Mouse (Mus musculus) limb, embryonic 15.5 days (tissue): Measurements from ENCODE around the gene Trmt1. TPM values are rescaled to one million over a fixed set of nuclear protein-coding genes. Genes with fewer than 3 reads are reported as not detected.

Experiments
- ATAC-seq: fragments of 200-750 bp; cut with Nextera tagmentation; 2 replicates; pipeline ENCODE4 v1.8.0; 2017; ENCODE audit warnings: low read depth, moderate TSS enrichment; ENCODE audit not compliant: insufficient number of reproducible peaks, low FRiP score, low TSS enrichment
- H3K27ac ChIP-seq: fragments of 300-500 bp; sonication (generic); 2 replicates; pipeline ENCODE4 v1.5.1; 2015; ENCODE audit warnings: moderate library complexity, mild to moderate bottlenecking, inconsistent platforms
- H3K27me3 ChIP-seq: fragments of 300-500 bp; sonication (generic); 2 replicates; pipeline ENCODE4 v1.6.1; 2015; ENCODE audit warnings: inconsistent platforms
- H3K36me3 ChIP-seq: fragments of 300-500 bp; sonication (generic); 2 replicates; pipeline ENCODE4 v1.6.1; 2015; ENCODE audit warnings: inconsistent platforms
- H3K4me1 ChIP-seq: fragments of 300-500 bp; sonication (generic); 2 replicates; pipeline ENCODE4 v1.6.1; 2015; ENCODE audit warnings: inconsistent platforms
- H3K4me2 ChIP-seq: fragments of 300-500 bp; sonication (generic); 2 replicates; pipeline ENCODE4 v1.6.1; 2015; ENCODE audit warnings: mild to moderate bottlenecking, inconsistent platforms
- H3K4me3 ChIP-seq: fragments of 300-500 bp; sonication (generic); 2 replicates; pipeline ENCODE4 v1.5.1; 2015; ENCODE audit warnings: mild to moderate bottlenecking, inconsistent platforms
- H3K9ac ChIP-seq: fragments of 300-500 bp; sonication (generic); 2 replicates; pipeline ENCODE4 v1.6.1; 2015; ENCODE audit warnings: inconsistent platforms
- H3K9me3 ChIP-seq: fragments of 300-500 bp; sonication (generic); 2 replicates; pipeline ENCODE4 v1.6.1; 2016; ENCODE audit warnings: inconsistent platforms
- WGBS: fragments of 180-500 bp; shearing (Covaris S2); methylation state at CpG from one replicate; pipeline ENCODE4 v1.1.7; 2015; 5-methylcytosine and 5-hydroxymethylcytosine counted together
- polyA plus RNA-seq: library from polyadenylated mRNA; unstranded; fragments of >200 nt; fragmentation: Nextera tagmentation; extraction: Ambion mirVana; gene quantifications from 2 replicates; pipeline ENCODE4 v1.2.1, GENCODE M21; 2015

Trmt1 gene
- polyA plus RNA-seq, 1 experiment from 2014 or later = 63.3 TPM

- peak overlapping the region; percentile 97 for H3K27ac ChIP-seq
- no peak overlapping the region for H3K9ac ChIP-seq
- ATAC-seq = no peak
- no peaks in the 10 kb centered on the region for H3K9me3 ChIP-seq
- peaks cover 100% of the 10 kb centered on the region for H3K4me1 ChIP-seq
- 0 out of 2 replicates have a peak overlapping the region, but pooled peaks have one; percentile 47 for H3K4me2 ChIP-seq
- no peak overlapping the region for H3K4me3 ChIP-seq
- H3K36me3 ChIP-seq = 0 out of 2 replicates have a peak, but pooled peaks cover 3% of the 10 kb centered on the region
- H3K27me3 ChIP-seq = no peaks in the 10 kb centered on the region
- 41% methylated on average over 13 of the region's 13 CpGs for WGBS
Observed at GRCm38 (mm10) chr8:84740895-84741843, 55.1 kb downstream of the Trmt1 start.

GRCm38 (mm10) chr8:84742171-84743053 lies 56.3 kb downstream of the Trmt1 start:
- H3K4me1 ChIP-seq = peaks cover 100% of the 10 kb centered on the region
- H3K9me3 ChIP-seq = no peaks in the 10 kb centered on the region
- peak overlapping the region; percentile 47 for H3K4me2 ChIP-seq
- WGBS = 7% methylated on average over 32 of the region's 32 CpGs
- H3K9ac ChIP-seq = no peak overlapping the region
- H3K4me3 ChIP-seq = peak overlapping the region; percentile 23
- H3K27ac ChIP-seq = peak overlapping the region; percentile 97
- peak; percentile 86 for ATAC-seq
- 0 out of 2 replicates have a peak, but pooled peaks cover 3% of the 10 kb centered on the region for H3K36me3 ChIP-seq
- no peaks in the 10 kb centered on the region for H3K27me3 ChIP-seq

DNA sequence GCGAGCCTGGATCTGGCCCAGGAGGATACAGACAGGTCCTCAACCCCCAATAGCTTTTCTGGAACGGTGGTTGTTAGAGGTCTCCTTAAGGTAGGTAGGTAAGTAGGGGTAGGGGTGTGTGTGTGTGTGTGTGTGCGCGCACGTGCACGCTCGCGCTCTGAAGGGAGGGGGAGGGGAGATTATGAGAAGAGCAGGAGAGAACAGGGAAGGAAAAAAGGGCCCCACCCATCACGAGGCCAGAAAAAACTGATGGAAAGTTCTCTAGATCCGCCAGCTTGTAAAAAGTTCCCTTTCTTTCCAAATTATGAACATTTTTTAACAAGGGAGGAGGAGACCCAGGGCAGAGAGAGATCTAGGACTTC lies 56.9 kb downstream of the Trmt1 start:
- H3K9ac ChIP-seq = no peak overlapping the region
- no peaks in the 10 kb centered on the region for H3K9me3 ChIP-seq
- H3K27me3 ChIP-seq = no peaks in the 10 kb centered on the region
- 0 out of 2 replicates have a peak, but pooled peaks cover 3% of the 10 kb centered on the region for H3K36me3 ChIP-seq
- WGBS = 6% methylated on average over 10 of the region's 10 CpGs
- peaks cover 98% of the 10 kb centered on the region for H3K4me1 ChIP-seq
- peak overlapping the region; percentile 97 for H3K27ac ChIP-seq
- peak overlapping the region; percentile 47 for H3K4me2 ChIP-seq
- H3K4me3 ChIP-seq = peak overlapping the region; percentile 23
- ATAC-seq = peak; percentile 22; the same call in 1 of the 2 replicates

DNA sequence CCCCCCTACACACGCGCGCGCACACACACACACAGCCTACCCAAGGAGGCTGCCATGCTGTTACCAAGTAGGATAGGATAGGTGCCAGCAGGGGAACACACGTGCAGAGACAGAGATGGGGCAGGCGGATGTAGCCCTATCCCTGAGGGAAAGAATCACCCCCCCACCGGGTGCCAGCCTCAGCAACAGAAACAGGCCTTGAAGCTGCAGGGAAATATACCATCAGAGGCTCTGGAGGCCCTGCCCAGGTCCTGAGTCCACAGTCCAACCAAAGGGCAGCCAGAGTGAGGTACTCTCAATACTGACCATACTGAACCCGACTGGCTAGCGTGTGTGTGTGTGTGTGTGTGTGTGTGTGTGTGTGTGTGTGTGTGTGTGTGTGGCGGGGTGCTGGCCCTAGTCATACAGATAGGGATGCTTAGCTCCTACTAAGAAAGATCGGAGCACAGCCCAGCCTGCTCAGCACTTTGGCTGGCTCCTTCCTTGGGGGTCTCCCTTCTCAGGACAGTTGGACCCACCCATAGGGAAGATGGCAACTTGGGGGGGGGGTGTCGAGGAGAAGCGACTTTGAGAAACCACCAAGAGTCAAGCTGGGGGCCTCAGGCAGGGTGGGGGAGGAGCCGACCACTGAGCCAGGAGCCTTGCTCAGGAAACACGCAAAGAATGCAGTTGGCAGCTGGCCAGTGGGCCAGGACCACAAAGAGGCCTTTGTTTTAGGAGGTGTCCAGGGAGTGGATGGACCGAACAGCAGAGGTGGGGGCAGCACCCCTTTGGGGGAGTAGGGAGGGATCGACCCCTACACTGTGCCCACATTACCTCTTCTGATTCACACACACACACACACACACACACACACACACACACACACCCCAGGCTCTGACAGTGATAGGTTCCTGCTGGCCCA lies 57.7 kb downstream of the Trmt1 start:
- no peaks in the 10 kb centered on the region for H3K27me3 ChIP-seq
- no peaks in the 10 kb centered on the region for H3K9me3 ChIP-seq
- H3K27ac ChIP-seq = peak overlapping the region; percentile 97
- 7% methylated on average over 16 of the region's 17 CpGs for WGBS
- H3K36me3 ChIP-seq = 0 out of 2 replicates have a peak, but pooled peaks cover 3% of the 10 kb centered on the region
- peak overlapping the region; percentile 47 for H3K4me2 ChIP-seq
- peak overlapping the region; percentile 21; the same call in 1 of the 2 replicates for H3K9ac ChIP-seq
- 0 out of 2 replicates have a peak, but pooled peaks have one; percentile 9 for ATAC-seq
- H3K4me3 ChIP-seq = no peak overlapping the region; the same call in 1 of the 2 replicates
- peaks cover 96% of the 10 kb centered on the region for H3K4me1 ChIP-seq

DNA sequence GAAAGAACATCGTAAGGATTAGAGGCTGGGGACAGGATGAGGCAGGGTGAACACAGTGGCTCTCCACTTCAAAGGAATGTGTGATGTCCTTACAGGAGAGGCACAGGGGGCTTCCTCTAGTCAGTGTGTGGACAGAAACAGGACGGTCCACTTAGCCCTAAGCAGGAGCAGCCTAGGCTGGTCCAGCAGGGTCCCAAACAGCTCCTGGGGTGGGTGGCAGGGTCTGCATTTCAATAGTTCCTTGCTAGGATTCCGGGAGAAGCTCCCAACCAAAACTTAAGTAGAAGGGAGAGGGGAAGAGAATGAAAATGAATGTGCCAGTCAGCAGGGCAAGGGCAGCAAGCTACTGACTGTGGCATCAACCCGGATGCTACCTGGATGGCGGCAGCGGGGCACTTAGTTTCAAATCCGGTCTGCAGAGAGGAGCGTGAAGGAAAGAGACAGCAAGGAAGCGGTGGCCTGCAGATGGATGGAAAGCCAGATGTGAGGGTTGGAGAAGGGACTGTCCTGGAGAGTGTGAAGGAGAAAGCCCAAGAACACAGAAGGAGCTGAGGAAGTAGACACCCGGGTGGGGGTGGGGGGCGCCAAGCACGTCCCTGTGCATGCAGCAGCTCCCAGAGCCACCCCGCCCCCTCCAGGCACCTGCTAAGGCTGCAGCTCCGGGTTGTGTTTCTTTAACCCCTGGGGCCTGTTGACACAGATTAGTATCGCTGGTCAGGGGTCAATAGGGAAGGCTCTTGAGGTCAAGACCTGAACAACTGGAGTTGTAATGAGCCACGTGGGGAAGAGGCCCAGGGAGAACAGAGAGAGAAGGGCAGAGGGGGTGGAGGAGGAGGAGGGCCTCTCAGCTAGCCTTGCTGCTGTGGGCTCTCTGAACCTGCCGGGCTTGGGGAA lies 59.2 kb downstream of the Trmt1 start:
- Histone ChIP-seq H3K4me3 (no peak overlapping the region), H3K27me3 (no peaks in the 10 kb centered on the region), H3K9ac (0 out of 2 replicates have a peak overlapping the region, but pooled peaks have one; percentile 14)

More for the DNA sequence above, 59.2 kb downstream of the Trmt1 start:
- peaks cover 96% of the 10 kb centered on the region for H3K4me1 ChIP-seq
- no peak for ATAC-seq
- WGBS = 9% methylated on average over 16 of the region's 17 CpGs
- peak overlapping the region; percentile 30 for H3K4me2 ChIP-seq
- H3K27ac ChIP-seq = peak overlapping the region; percentile 97
- H3K9me3 ChIP-seq = no peaks in the 10 kb centered on the region
- 0 out of 2 replicates have a peak, but pooled peaks cover 3% of the 10 kb centered on the region for H3K36me3 ChIP-seq

Other genes starting within 250 kb of the Trmt1 start
- 80.6 and 81.7 TPM in 2 replicates for gene Ier2, start 23.5 kb upstream of the Trmt1 start, polyA plus RNA-seq
- 13.5 and 13.8 TPM in 2 replicates for gene Nacc1, start 1.6 kb downstream of the Trmt1 start, polyA plus RNA-seq
- 5.6 and 6.0 TPM in 2 replicates for gene Lyl1, start 15.2 kb downstream of the Trmt1 start, polyA plus RNA-seq
- 3.8 and 5.5 TPM in 2 replicates for gene G430095P16Rik, start 36.7 kb downstream of the Trmt1 start, polyA plus RNA-seq
- 87.0 and 100 TPM in 2 replicates for gene Nfix, start 114.0 kb downstream of the Trmt1 start, polyA plus RNA-seq
- gene Dand5, start 136.5 kb downstream of the Trmt1 start, polyA plus RNA-seq = 7.5 and 8.0 TPM in 2 replicates
- gene Gadd45gip1, start 145.2 kb downstream of the Trmt1 start, polyA plus RNA-seq = 44.7 and 45.6 TPM in 2 replicates
- gene Rad23a, start 154.4 kb downstream of the Trmt1 start, polyA plus RNA-seq = 102 and 122 TPM in 2 replicates
- 1,060 and 1,089 TPM in 2 replicates for gene Calr, start 160.6 kb downstream of the Trmt1 start, polyA plus RNA-seq
- 94.4 and 98.2 TPM in 2 replicates for gene Farsa, start 170.7 kb downstream of the Trmt1 start, polyA plus RNA-seq
- gene Syce2, start 185.8 kb downstream of the Trmt1 start, polyA plus RNA-seq = 58.0 and 70.0 TPM in 2 replicates
- gene Gcdh, start 207.6 kb downstream of the Trmt1 start, polyA plus RNA-seq = 31.1 and 34.3 TPM in 2 replicates
- gene Klf1, start 215.6 kb downstream of the Trmt1 start, polyA plus RNA-seq = 1.4 and 2.5 TPM in 2 replicates
- gene Dnase2a, start 222.3 kb downstream of the Trmt1 start, polyA plus RNA-seq = 19.2 and 22.1 TPM in 2 replicates